Mouse (Mus musculus): ENCODE measurements around the gene Ung. TPM values are rescaled to one million over a fixed set of nuclear protein-coding genes. Genes with fewer than 3 reads are reported as not detected.

The Ung gene
- 10 to 100 TPM; 34.0 to 40.7 TPM for total RNA-seq (2021)

DNA sequence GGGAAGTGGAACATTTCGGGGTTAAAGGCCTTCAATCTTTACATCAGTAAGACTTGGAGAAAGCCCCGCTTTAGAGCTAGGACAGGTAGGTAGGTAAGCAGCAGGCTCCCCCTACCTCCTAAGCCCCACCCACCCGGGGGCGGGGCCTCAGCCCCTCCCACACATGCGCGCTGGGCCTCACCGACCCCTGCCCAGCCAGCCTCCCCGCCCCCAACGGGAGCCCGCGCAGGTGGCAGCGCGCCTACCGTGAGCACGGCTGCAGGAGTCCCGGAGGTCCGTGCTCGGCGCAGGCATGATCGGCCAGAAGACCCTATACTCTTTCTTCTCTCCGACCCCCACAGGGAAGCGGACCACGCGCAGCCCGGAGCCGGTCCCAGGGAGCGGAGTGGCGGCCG is at the start of gene Ung:
TSS of gene Ung (plus strand) at position 176 of the 395 bp plus-strand sequence.
- peak; percentile 57 for DNase-seq

DNA sequence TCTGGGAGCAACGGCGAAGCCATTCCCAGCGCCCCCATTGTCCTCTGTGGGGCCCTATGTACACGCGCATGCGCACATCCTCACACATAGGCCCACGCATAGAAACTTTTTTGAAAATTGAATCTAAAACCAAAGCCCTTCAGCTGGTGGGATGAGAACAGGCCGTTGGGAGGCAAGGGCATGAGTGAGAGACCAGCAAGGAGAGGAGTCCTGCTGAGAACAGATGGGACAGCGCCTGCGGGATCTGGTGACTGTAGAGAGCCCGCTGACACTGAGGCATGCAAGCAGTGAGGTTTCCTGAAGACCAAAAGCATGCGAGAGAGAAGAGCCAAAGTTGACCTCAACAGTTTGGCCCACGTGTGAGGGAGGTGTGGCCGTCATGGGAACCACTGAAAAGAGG is 44.7 kb upstream of the Ung start:
- DNase-seq = no peak

DNA sequence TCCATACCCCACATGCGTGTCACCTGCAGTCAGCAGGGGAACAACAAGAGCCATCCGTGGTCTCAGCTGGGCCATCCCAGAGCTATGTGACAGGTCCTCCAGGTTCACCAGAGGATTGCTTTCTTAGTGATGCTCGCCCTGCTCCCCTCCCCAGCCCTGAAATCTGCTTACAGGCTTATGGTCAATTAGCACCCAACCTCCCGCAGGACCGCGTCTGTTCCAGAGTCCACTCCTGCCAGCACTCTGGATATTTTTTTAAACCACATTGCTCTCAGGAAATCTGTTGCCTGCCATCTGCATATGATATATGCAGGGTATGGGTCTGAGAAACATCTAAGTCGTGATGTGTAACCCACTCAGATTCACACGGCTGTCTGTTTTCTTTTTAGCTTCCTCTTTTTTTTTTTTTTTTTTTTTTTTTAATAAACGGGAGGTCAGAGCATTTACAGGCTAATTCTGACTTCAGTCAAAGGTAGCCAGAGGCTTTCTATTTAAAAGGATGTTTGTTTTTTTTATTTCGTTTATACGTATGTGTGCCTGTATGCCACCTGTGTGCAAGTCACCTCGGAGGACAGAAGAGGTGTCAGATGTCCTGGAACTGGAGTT is 42.2 kb upstream of the Ung start:
- DNase-seq = no peak

DNA sequence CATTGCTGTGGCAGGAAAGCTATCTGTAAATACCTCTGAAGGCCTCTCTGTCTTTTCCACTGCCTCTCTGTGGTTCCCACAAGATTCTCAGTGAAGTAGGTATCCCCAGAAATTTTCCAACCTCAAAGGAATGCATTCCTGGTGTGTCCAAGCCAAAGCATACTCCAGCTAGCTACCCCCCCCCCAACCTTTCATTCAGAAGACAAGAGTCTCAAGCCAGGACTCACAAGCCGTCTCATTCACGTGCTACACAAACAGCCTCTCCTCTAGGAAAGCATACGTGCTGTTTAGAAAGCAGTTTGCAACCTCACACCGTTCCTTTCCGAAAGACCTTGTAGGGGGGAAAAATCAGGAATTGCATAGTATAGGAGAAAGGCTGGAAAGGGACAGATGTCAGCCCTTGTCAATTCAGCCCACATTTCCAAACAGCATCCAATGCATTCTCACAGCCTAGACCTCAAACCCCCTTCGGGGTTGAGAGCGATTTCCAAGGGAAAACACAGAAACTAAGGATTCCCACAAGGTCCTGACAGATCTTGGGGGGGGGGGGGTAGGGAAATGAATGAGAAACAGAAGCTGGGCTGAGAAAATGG is 39.7 kb upstream of the Ung start:
- no peak for DNase-seq

DNA sequence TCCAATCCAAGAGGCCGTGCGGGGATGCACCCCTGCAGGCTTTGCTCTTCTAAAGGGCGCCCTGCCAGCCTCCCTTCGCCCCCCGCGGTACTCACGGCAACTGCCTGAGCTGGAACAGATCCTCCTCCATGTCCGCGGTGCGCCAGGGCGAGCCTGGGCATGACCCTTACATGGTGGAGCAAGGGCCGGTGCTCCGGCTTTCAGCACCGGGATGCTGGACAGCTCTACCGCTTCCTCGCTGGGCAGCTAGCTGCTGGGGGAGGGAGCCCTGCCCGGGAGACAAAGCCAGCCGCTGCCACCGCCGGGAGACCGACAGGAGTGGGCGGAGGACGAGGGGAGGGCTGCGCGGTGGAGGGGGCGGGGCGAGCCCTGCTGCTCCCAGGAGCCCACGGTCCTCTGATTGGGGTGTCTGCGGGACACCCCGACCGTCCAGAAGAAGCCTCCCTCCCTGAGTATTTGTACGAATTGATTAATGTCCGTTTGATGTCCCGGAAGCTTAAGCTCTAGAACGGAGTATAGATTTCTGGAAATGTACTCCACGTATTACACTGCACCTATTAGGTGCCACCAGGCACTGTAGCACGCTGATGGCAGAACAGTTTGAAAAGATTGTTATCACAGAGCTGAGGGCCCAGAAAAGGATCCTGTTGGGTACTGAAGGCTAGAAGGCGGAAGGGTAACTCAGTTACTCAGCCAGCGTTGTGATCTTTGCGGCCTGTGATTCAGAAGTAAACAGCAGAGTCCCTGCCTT is 39.0 kb upstream of the Ung start, which contains the start of gene Svop:
TSS of gene Svop (minus strand) at position 514 of the 751 bp plus-strand sequence.
- peak; percentile 89 for DNase-seq

DNA sequence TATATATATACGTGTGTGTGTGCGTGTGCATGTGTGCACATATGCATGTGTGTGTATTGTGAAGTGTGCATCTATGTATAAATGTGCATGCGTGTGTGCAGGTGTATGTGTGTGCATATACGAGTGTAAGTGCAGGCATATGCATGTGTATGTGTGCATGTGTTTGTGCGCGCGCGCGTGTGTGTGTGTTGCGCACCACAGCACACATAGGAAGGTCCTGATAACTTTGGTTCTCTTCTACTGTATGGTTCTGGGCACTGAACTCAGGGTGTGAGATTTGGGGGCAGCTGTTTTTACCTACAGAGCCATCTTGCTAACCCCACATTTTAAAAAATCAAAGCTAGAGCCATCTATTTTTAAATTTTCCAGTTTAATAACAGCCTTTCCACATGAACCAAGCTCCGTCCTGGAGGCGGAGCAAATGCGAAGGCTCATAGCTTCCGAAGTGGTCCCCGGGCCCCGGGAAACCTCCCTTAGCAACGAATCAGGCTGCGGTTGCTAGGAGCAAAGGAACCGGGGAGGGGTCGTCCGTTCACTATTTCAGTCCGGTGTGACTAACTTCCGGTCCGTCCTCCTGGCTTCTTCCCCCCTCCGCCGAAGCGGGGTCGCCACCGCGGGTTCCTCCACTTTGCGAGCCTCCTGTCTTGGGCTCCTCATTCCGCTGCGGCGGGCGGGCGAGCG is 30.3 kb upstream of the Ung start:
- DNase-seq = peak; percentile 97

DNA sequence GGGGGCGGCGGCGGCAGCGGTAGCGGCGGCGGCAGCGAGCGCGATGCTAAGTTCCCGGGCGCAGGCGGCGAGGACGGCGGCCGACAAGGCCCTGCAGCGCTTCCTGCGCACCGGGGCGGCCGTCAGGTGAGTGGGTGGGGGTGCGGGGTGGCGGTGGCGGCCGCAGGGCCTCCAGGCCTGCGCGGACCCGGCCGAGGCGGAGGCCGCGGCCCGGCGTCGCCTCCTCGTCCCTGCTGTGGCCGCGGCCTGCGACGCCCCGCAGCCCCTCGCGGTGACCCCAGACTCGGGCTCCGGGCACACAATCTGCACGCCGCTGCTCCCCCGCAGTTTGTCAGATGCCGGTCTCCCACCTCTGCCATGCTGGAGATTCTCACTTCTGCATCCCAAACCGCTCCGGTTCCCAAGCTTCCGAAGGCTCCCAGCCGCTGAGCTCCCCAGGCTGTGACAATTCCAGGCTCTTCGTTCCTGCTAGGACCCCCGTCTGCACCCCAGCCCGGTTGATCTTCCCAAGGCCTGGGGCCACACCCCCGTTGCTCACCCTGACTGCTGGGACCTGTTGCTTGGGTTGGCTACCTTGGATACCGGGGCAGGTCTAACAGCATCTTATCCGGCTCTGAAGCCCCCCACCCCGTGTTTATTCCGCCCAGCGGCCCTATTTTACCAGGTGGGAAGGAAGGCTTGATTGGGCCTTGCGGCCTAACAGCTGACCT is 29.6 kb upstream of the Ung start:
- DNase-seq = peak; percentile 13

DNA sequence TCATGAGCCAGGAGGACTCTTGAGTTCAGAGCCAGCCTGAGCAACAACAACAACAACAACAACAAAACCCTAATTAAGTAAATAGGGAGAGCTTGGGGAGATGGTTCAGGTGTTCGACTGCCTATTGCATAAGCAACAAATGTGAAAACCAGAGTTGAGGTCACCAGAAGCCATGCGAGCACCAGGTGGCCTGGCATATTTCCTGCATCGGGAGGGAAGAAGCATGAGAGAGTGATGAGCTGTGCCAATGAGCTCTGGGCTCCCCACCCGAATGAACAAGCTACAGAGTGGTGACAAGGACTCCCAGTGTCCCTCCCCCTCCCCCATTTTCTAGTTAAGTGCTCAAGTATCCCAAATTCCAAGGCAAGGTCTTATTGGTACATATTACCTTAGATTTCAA is 28.3 kb upstream of the Ung start:
- no peak for DNase-seq

DNA sequence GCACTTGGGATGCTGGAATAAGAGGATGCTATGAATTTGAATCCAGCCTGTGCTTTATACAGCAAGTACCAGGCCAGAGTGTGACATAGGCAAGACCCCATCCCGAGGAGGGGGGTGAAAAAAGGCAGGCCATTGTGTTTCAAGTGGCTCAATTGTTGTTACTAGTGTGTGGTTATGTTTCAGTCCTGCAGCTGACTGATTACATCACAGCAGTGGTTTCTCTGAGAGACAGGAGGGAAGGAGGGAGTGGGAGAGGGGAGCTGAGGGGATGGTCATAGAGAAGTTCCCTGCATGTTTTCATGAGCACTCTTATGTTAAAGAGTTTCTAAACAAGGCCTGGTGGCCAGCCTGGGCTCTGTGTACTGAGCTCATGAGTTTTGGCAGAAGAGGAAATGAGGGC is 27.4 kb upstream of the Ung start:
- no peak for DNase-seq

DNA sequence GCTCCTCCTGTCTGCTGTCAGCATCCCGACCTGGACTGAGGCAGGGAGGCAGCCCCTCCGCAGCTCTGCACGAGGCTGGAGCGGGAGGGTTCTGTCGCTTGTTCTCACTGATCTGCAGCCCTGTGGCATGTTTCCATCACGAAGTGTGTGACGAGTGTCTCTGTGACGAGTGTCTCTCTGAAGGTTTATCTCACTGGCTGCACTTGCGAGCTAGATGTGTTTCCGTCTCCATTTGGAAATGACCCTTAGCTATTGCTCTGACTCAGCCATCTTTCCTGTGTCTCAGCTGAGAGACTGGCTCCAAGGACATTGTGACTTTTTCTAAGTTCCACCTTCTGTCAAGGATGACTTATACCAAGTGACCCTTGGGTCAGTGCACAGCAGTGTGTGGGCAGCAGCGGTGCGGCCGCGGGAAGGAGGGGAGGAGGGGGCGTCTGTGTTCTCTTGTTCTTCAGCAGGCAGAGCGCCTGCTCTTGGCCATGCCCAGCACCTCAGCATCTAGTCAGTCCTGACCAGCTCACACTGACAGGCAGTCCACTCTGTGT is 23.7 kb upstream of the Ung start:
- DNase-seq = no peak

DNA sequence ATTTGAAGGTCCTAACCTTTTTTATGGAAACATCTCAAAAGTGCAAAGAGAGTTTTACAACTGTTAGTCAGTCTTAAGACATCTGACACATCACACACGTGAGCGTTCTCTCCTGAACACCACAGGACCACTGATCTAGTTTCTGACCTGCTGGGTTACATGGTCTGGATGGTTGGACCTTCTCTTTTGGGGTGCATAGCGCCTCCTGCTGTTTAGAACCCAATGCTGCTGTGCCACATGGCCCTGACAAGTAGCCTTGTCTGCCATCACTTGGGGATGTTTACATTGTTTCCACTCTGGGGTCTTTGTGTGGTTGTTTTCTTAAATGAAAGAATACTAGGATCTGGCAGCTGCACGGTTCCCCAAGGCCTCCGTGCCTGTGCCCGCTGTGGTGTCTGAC is 16.9 kb upstream of the Ung start:
- no peak for DNase-seq

DNA sequence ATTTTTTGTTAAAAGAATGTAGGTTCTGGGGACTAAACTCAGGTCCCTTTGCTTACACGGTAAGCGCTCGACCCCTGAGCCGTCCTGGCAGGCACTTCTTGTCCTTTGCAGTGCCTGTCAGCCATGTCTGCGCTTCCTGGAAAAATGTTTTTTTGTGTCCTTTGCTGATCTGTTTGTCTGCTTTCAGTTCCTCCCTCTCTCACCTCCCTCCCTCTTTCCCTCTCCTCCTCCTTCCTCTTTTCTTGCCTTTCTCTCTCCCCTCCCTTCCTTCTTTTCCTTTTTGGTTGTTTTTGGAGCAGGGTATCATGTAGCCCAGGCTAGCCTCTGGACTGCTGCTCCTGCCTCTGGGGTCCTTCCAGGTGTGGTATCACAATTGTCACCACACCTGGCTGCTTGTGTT is 15.2 kb upstream of the Ung start:
- no peak for DNase-seq

DNA sequence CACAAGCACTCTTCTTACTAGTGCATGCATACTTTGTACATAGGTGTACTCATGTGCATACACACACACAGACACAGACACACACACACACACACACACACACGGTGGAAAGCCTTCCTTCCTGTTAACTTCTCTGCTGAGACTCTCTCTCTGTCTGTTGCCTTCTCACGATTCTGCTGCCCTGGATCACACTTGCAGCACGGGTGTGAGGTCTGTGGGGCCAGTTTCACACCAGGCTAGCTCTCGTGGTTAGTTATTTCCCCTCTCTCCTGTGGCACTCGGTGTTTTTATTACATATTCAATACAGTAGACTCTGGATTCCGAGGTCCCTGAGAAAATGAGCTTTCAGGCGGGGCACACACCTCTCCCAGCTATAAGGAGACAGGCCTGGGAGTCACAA is 13.6 kb upstream of the Ung start:
- no peak for DNase-seq

DNA sequence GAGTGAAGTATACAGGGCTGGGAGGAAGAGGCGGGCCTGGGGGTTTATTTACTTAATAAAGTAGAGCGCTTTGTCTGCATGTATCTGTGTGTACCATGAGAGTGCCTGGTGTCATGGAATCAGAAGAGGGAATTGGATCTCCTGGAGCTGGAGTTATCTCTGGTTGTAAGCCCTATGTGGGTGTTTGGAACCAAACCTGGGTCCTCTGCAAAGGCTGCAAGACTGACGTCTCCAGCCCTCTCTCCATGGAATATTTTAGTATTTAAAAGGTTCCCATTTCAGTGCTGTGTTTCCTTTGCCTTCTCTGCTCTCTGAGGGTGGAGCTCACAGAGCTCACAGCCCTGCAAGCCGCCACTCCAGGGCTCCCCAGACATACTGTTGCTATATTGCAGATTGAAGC is 10.4 kb upstream of the Ung start:
- no peak for DNase-seq

DNA sequence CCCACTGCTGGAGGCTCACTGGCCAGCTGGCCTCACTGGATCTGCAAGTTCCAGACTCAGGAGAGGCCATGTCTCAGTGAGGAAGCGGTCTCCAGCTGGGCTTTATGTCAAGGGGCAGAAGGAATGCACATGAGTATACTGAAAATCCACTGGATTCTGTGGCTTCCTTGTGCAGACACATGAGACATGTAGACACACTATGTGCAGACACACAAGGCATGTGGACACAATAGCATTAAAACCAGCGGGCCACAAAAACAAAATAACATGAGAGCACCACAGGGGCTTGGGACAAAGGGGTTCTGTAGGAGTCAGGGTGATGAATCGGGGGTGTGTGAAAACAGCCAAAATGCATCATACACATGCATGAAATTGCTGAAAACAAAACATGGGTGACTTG is 4.2 kb upstream of the Ung start:
- DNase-seq = no peak

DNA sequence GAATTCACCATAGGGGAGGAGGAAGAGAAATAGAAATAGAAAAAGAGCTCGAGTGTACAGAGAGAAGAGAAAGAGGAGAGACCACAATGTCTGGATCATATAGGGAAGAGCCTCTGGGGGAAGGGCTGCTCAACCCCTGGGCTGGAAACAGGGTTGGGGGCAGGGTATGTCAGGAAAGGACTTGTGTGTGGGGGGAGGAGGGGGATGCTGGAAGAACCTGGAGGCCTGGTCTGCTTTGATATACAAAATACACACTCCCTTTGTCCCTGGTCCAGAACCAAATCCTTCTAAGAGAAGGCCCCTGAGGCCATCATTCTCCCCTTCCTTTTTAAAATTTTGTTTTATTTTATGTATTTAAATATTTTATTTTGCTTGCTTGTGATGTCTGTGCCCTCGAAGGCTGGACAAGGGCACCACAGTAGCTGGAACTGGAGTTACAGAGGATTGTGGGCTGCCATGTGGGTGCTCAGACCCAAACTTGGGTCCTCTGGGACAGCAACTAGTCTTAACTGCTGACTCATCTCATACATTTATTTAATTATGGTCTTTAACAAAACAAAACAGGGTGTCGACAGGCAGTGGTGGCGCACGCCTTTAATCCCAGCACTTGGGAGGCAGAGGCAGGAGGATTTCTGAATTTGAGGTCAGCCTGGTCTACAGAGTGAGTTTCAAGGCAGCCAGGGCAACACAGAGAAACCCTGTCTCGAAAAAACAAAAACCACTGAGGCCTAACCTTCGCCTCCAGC is 3.5 kb upstream of the Ung start:
- DNase-seq = no peak

DNA sequence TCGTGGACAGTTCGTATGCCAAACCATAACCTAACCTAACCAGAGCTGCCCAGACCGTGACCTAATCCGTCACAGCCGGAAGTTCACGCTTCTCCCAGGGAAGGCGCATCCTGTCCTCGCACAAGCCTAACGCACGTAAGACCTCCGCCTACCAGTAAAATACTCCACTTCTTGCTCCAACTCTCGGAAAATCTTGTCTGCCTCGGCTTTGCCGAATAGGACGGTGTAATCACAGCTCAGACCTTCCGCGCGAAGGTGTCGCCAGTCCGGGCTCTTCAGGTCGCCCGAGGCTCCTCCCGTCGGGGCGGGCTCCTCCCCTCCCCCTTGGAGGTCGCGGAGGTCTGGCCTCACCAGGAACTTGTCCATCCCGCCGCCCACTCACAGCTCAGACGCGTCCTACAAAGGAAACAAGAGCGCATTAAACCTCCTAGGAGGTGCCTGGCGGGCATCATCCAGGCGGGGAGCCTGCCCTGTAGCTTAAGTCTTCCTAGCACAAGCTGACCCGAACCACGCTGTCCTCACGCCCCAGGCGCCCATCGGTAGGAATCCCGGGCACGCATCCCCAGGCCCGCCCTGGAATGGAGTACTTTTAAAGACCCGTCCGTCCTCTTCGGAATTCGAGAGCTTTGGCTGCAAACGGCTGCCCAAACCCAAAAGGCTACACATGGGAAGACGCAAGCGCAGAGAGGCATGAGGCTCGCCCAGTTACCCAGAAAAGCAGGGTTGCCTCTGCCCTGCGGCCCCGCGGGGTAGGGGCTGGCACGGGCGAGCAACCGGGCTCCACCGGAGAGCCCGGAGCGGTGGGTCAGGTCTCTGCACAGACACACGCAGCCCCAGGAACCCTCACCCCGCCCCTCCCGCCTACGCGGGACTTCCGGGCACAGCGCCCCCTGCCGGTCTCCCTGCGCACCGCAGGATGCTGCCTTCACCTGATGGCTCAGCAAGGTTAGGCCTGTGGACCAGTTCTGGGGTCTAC is 2.5 kb upstream of the Ung start, which contains the start of gene Alkbh2:
TSS of gene Alkbh2 (minus strand) at position 845 of the 976 bp plus-strand sequence.
- peak; percentile 89 for DNase-seq

DNA sequence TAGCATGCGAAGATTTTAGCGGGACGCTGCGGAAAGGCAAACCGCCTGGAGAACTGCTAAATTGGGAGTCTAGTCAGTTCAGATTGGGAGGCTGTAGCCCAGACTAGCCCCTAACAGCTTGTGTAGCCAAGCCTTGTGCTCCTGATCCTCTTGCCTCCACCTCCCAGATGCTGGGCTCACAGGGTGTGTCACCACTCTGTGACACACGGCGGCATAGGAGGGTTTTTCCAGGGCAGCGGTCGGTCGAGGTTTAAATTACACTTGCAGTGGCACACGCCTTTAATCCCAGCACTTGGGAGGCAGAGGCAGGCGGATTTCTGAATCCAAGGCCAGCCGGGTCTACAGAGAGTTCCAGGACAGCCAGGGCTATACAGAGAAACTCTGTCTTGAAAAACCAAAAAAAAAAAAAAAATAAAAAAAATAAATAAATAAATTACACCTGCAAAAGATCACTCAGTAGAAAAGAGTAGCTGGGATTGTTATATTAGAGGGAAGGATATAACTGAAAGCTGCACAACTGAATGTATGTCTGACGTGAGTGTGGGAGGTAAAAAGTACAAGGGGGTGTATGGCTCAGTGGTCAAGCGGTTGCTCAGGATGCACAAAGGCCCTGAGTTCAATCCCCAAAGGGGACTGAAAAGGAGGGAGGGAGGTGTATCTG is 506 bp upstream of the Ung start:
- no peak for DNase-seq

DNA sequence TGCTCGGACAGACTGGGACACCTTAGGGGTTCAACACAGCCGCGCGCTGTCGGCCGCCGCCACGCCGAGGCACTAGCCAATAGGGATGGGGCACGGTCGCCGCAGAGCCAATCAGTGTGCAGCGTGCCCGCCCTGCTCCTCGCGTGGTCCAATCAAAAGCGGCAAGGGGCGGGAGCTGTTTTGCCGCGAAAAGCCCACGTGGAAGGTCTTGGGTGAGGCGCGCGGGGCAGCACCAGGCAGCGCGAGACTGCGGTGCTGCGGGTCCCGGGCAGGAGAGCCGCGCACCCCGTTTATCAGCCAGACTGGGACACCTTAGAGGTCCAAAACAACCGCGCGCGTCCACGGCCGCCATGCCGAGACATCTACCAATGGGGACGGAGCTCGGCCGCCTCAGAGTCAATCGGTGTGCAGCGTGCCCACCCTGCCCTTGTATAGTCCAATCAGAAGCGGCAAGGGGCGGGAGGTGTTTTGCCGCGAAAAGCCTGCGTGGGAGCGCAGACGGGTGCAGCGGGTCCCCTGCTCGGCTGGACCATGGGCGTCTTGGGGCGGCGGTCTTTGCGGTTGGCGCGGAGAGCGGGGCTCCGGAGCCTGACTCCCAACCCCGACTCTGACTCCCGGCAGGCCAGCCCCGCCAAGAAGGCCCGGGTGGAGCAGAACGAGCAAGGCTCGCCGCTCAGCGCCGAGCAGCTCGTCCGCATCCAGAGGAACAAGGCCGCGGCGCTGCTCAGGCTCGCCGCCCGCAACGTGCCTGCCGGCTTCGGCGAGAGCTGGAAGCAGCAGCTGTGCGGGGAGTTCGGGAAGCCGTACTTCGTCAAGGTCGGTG is 723 bp downstream of the Ung start:
- DNase-seq = peak; percentile 96

All from heart, postnatal 4 days (tissue).